Mouse (Mus musculus): Measurements from ENCODE around the gene Tmem33.

Gene Tmem33

GRCm38 (mm10) chr5:67300926-67301597 is 40.7 kb downstream of the Tmem33 start:
- CTCF ChIA-PET = no interaction called here
- POLR2A ChIA-PET = interaction anchor here in 2 of 4 experiments (0.9 to 1.9 kb wide), 2 partner anchors 9 kb away, joined by 3 to 5 read pairs; no protein-coding TSS in a partner anchor

- ChIA-PET CTCF (no interaction called here), POLR2A (interaction anchor here in 1 of 4 experiments (1.9 kb wide), 1 partner anchor 9 kb away, joined by 5 read pairs; no protein-coding TSS in a partner anchor)
These were observed 41.5 kb downstream of the Tmem33 start for GRCm38 (mm10) chr5:67301722-67302331.

GRCm38 (mm10) chr5:67303816-67304215 is 43.5 kb downstream of the Tmem33 start:
- POLR2A ChIA-PET = no interaction called here
- CTCF ChIA-PET = no interaction called here

- CTCF ChIA-PET = no interaction called here
These were observed 46.5 kb downstream of the Tmem33 start, which contains the start of gene Slc30a9 for GRCm38 (mm10) chr5:67306698-67307521. TSS of gene Slc30a9 (plus strand) at chr5:67306955.

GRCm38 (mm10) chr5:67307659-67308222 is 47.4 kb downstream of the Tmem33 start:
- POLR2A ChIA-PET = interaction anchor here in 2 of 4 experiments (0.6 to 2.4 kb wide), 15 partner anchors 10 to 121 kb away, joined by 3 to 10 read pairs (median 3); partner anchors contain the start of gene Bend4 (in 2 of the 2)
- CTCF ChIA-PET = no interaction called here

More at GRCm38 (mm10) chr5:67306698-67307521, 46.5 kb downstream of the Tmem33 start, which contains the start of gene Slc30a9:
- POLR2A ChIA-PET = interaction anchor here in 3 of 4 experiments (0.7 to 2.4 kb wide), 10 partner anchors 11 to 157 kb away, joined by 3 to 10 read pairs (median 3); partner anchors contain the start of gene Bend4 (in 2 of the 3)

GRCm38 (mm10) chr5:67311811-67312521 is 51.6 kb downstream of the Tmem33 start:
- ChIA-PET POLR2A (interaction anchor here in 2 of 4 experiments (1.0 to 1.7 kb wide), 5 partner anchors 20 to 116 kb away, joined by 3 to 5 read pairs (median 3); partner anchors contain the start of genes Bend4 (in 1 of the 2) and Tmem33 (in 1 of the 2)), CTCF (no interaction called here)

GRCm38 (mm10) chr5:67312522-67312851 is 52.1 kb downstream of the Tmem33 start:
- POLR2A ChIA-PET = interaction anchor here in 1 of 4 experiments (1.0 to 1.7 kb wide), 4 partner anchors 20 to 52 kb away, joined by 3 to 5 read pairs (median 3); partner anchors contain the start of gene Tmem33
- CTCF ChIA-PET = no interaction called here

GRCm38 (mm10) chr5:67321656-67322268 is 61.4 kb downstream of the Tmem33 start:
- ChIA-PET POLR2A (interaction anchor here in 1 of 4 experiments (0.7 to 1.7 kb wide), 3 partner anchors 13 to 248 kb away, joined by 3 to 4 read pairs (median 3); no protein-coding TSS in a partner anchor), CTCF (no interaction called here)

- CTCF ChIA-PET = no interaction called here
- POLR2A ChIA-PET = interaction anchor here in 1 of 4 experiments (1.0 to 1.6 kb wide), 3 partner anchors 13 to 23 kb away, joined by 3 to 5 read pairs (median 3); no protein-coding TSS in a partner anchor
These were observed 63.7 kb downstream of the Tmem33 start for GRCm38 (mm10) chr5:67324032-67324431.

- CTCF ChIA-PET = no interaction called here
- POLR2A ChIA-PET = interaction anchor here in 1 of 4 experiments (0.9 kb wide), 1 partner anchor 97 kb away, joined by 3 read pairs; no protein-coding TSS in a partner anchor
These were observed 80.4 kb downstream of the Tmem33 start for GRCm38 (mm10) chr5:67340811-67341210.

Data from embryonic stem cell, embryonic (primary cell).